Mouse (Mus musculus): ENCODE results near the gene Ccdc107. TPM values are rescaled to one million over a fixed set of nuclear protein-coding genes. Genes with fewer than 3 reads are reported as not detected.
A peak's percentile ranks its signal among the peaks of the same experiment; 100 is the strongest.

The Ccdc107 gene
- polyA plus RNA-seq, 1 experiment from 2014 or later, result 66.4 TPM

DNA sequence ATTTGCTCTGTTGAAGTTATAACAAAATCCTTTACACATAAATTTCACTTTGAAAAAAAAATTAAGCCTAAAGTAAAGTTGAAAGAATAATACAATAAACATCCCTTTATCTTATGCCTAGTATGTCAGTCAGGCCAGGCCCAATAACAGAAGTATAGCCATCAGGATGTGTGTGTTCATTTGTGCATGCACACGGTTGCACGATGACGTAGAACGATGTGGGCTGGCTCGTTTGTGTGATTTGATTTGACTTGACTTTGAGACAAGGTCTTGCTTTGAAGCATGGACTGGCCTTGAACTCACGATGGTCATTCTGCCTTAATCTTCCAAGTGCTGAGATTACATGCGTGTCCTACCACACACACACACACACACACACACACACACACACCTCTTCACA, 25.8 kb upstream of the Ccdc107 start:
- Histone ChIP-seq H3K27me3 (replicated peaks) (no peaks in the 10 kb centered on the region), H3K9ac (no peak overlapping the region), H3K36me3 (no peaks in the 10 kb centered on the region), H3K4me2 (no peak overlapping the region), H3K9me3 (replicated peaks) (no peaks in the 10 kb centered on the region), H3K4me3 (no peak overlapping the region), H3K27ac (ENCODE audit: poor library complexity, severe bottlenecking) (no peak overlapping the region), H3K4me1 (replicated peaks) (no peaks in the 10 kb centered on the region)
- ATAC-seq (ENCODE audit: insufficient number of reproducible peaks, low FRiP score), result no peak
- 85% methylated on average over 7 of the region's 7 CpGs for WGBS

DNA sequence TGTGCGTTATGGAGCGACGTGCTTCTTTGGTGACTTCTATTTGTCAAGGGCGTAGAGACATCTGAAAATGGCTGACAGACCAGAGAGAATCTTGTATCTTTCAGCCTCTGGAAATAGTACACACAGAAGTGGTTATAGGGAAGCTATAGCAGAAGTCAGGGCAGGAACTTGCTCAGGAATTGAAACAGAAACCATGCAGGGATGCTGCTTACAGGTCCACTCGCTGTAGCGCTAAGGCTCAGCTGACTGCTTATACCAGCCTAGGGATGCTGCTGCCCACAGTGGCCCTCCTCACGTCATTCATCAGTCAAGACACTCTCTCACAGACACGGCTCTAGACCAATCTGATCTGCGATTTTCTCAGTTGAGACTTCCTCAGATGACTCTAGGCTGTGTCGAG, 22.4 kb upstream of the Ccdc107 start:
- ATAC-seq (ENCODE audit: insufficient number of reproducible peaks, low FRiP score), result no peak
- H3K4me2 ChIP-seq, result no peak overlapping the region
- H3K4me1 ChIP-seq (replicated peaks), result no peaks in the 10 kb centered on the region
- no peaks in the 10 kb centered on the region for H3K27me3 ChIP-seq (replicated peaks)
- WGBS, result 87% methylated on average over 10 of the region's 10 CpGs
- H3K9ac ChIP-seq, result no peak overlapping the region
- H3K27ac ChIP-seq (ENCODE audit: poor library complexity, severe bottlenecking), result no peak overlapping the region
- H3K4me3 ChIP-seq, result no peak overlapping the region
- H3K9me3 ChIP-seq (replicated peaks), result no peaks in the 10 kb centered on the region
- no peaks in the 10 kb centered on the region for H3K36me3 ChIP-seq

DNA sequence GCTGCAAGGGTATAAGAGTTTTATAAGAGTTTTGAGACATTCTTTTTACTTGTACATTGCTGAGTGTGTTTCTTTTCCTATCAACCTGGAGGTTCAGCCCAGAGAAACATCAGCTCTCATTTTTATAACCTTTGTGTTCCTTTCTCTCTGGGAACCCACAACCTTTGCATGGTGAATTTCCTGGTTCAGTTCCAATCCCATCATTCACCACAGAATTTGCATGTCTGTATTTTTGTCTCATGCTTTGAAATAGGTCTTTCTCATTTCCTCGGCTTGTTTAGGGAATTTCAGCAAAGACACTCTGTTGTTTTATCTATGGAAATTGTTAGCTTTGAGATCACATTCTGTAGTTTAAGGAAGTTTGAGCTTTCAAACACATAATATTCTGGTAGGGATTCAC, 19.1 kb upstream of the Ccdc107 start:
- Histone ChIP-seq H3K27me3 (replicated peaks) (no peaks in the 10 kb centered on the region), H3K4me2 (no peak overlapping the region), H3K4me3 (no peak overlapping the region), H3K9me3 (replicated peaks) (no peaks in the 10 kb centered on the region), H3K27ac (ENCODE audit: poor library complexity, severe bottlenecking) (no peak overlapping the region), H3K4me1 (replicated peaks) (no peaks in the 10 kb centered on the region; the same call in 1 of the 2 replicates), H3K9ac (no peak overlapping the region), H3K36me3 (no peaks in the 10 kb centered on the region)
- no peak for ATAC-seq (ENCODE audit: insufficient number of reproducible peaks, low FRiP score)
- 70% methylated on average over 1 of the region's 1 CpGs for WGBS

DNA sequence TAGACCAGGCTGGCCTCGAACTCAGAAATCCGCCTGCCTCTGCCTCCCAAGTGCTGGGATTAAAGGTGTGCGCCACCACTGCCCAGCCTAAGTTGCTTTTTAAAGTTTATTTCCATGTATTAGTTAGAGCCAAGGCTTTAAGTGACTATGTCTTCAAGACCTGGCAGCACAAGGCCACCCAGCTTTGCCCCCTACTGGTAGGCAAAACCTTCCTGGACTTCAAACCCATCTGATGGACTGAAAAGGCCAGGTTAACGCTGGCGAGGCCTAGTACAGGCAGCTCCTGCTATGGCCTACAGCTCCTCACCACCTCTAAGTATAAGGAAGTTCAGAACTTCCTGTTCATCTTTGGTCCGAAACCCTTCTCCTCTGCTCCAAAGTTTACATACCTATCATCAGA, 16.1 kb upstream of the Ccdc107 start:
- 82% methylated on average over 6 of the region's 6 CpGs for WGBS
- no peak overlapping the region for H3K4me3 ChIP-seq

DNA sequence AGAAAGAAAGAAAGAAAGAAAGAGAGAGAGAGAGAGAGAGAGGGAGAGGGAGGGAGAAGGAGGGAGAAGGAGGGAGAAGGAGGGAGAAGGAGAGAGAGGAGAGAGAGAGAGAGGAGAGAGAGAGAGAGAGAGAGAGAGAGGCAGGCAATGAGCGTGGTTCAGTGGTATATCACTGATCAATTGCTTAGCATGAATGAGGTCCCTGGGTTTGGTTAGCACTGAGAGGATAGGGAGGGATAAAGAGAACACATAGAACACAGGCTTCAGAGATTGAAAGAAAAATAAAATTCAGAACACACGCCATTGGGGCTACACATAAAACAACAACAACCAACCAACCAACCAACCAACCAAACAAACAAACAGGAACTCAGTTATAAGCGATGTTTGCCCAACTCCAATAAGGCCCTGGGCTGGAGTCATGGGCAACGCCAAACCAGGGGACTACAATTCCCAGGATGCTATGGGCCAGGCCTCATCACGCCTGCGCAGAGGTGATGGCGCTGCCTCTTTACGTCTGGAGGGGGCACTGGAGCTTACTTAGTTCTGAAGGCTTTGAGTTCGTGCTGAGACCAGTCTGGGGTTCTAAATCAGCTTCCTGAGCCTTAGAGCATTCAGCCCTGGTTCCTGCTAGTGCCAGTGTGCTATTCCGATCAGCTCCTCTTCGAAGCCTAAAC, 14.7 kb upstream of the Ccdc107 start:
- peak overlapping the region; percentile 25 for H3K4me3 ChIP-seq
- WGBS, result 15% methylated on average over 11 of the region's 11 CpGs
- peak overlapping the region; percentile 40; the same call in 1 of the 2 replicates for H3K9ac ChIP-seq
- H3K27me3 ChIP-seq (replicated peaks), result no peaks in the 10 kb centered on the region
- peak; percentile 94 for ATAC-seq (ENCODE audit: insufficient number of reproducible peaks, low FRiP score)
- H3K36me3 ChIP-seq, result no peaks in the 10 kb centered on the region
- H3K9me3 ChIP-seq (replicated peaks), result no peaks in the 10 kb centered on the region
- no peak overlapping the region for H3K27ac ChIP-seq (ENCODE audit: poor library complexity, severe bottlenecking)
- H3K4me2 ChIP-seq, result peak overlapping the region; percentile 56
- no peaks in the 10 kb centered on the region; the same call in 1 of the 2 replicates for H3K4me1 ChIP-seq (replicated peaks)

More for the DNA sequence above, 16.1 kb upstream of the Ccdc107 start:
- no peak for ATAC-seq (ENCODE audit: insufficient number of reproducible peaks, low FRiP score)
- Histone ChIP-seq H3K9me3 (replicated peaks) (no peaks in the 10 kb centered on the region), H3K9ac (no peak overlapping the region), H3K27ac (ENCODE audit: poor library complexity, severe bottlenecking) (no peak overlapping the region), H3K27me3 (replicated peaks) (no peaks in the 10 kb centered on the region), H3K4me1 (replicated peaks) (no peaks in the 10 kb centered on the region; the same call in 1 of the 2 replicates), H3K4me2 (no peak overlapping the region), H3K36me3 (no peaks in the 10 kb centered on the region)

DNA sequence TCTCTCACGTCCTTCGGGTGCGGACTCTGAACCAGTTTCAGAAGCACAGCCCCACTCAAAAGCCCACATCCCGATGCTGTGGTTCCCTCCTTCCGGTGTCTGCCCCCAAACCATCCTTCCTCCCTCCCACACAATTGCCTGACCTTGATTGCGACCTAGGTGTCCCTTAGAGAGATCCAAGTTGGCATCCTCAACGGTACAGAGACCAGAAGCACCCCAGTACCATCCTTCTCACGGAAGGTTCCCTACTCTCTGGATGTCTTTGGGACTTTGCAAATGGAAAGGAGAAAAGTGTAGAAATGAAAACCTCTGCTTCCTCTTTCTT, 14.2 kb upstream of the Ccdc107 start:
- Histone ChIP-seq H3K36me3 (no peaks in the 10 kb centered on the region), H3K27ac (ENCODE audit: poor library complexity, severe bottlenecking) (no peak overlapping the region), H3K9me3 (replicated peaks) (no peaks in the 10 kb centered on the region), H3K9ac (peak overlapping the region; percentile 40; the same call in 1 of the 2 replicates), H3K4me2 (peak overlapping the region; percentile 56), H3K4me3 (peak overlapping the region; percentile 25), H3K4me1 (replicated peaks) (no peaks in the 10 kb centered on the region; the same call in 1 of the 2 replicates), H3K27me3 (replicated peaks) (peaks cover 2% of the 10 kb centered on the region; the same call in 1 of the 2 replicates)
- 46% methylated on average over 8 of the region's 8 CpGs for WGBS
- 0 out of 2 replicates have a peak, but pooled peaks have one; percentile 10 for ATAC-seq (ENCODE audit: insufficient number of reproducible peaks, low FRiP score)

DNA sequence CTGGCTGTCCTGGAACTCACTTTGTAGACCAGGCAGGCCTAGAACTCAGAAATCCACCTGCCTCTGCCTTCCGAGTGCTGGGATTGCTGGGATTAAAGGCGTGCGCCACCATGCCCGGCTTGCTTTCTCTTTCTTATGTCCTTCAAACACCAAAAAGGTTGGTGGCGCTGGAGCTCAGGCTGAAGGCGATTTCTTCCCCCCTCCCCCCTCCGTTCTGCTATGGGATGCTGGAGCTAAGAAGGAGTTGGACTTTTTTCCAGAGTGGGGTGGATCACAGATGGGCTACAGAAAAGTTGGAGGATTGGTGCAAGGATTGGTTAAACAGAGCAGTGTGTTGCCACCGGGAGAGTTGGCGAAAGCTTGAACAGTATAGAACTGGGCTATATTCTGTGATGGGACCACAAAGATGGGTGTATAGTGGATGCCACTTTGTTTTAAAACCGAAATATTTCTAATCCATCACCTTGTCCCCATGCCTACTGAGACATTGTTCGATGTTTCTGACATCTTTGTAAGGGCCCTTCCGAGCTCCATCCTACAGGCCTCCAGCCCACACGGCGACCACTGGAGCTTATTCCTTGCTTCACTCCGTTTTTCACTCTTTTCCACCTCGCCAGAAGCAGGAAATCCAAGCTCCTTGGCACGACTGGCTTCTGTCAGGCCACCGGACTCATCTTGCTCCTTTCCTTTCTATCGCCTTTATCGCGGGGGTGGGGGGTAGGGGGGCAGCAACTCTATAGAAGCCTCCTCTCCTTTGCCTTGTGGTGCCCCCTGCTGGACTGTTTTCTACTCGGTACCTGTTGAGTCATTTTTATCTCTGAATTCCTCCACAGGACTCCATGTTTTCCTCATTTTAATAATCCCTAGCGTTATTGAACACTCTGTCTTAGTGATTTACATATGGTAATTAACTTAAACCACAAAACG, 13.5 kb upstream of the Ccdc107 start:
- WGBS, result 44% methylated on average over 24 of the region's 24 CpGs
- peaks cover 4% of the 10 kb centered on the region; the same call in 1 of the 2 replicates for H3K27me3 ChIP-seq (replicated peaks)
- no peaks in the 10 kb centered on the region for H3K36me3 ChIP-seq
- no peak overlapping the region for H3K9ac ChIP-seq
- H3K4me3 ChIP-seq, result peak overlapping the region; percentile 8; the same call in 1 of the 2 replicates
- ATAC-seq (ENCODE audit: insufficient number of reproducible peaks, low FRiP score), result no peak
- no peak overlapping the region for H3K27ac ChIP-seq (ENCODE audit: poor library complexity, severe bottlenecking)
- no peaks in the 10 kb centered on the region; the same call in 1 of the 2 replicates for H3K4me1 ChIP-seq (replicated peaks)
- H3K9me3 ChIP-seq (replicated peaks), result no peaks in the 10 kb centered on the region
- H3K4me2 ChIP-seq, result peak overlapping the region; percentile 48

DNA sequence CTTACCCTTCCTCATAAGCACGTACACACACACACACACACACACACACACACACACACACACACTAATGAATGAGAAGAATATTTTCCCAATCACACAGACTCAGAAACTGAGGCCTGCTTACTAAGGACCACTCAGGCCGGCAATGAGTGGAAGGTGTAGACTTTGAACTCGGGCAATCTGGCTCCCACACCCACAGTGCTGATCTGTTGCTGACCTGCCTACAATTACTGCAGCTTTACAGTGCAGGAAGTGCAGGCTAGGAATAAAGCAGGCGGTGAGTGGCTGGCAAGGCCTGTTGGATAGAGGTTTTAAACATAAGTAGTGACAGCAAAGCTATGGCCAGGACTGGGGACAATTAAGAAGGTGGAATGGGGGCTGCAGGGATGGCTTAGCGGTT, 11.7 kb upstream of the Ccdc107 start:
- ATAC-seq (ENCODE audit: insufficient number of reproducible peaks, low FRiP score), result no peak
- 0 out of 2 replicates have a peak overlapping the region, but pooled peaks have one; percentile 14 for H3K9ac ChIP-seq
- H3K27ac ChIP-seq (ENCODE audit: poor library complexity, severe bottlenecking), result no peak overlapping the region
- no peak overlapping the region for H3K4me2 ChIP-seq
- H3K4me3 ChIP-seq, result no peak overlapping the region
- WGBS, result 78% methylated on average over 5 of the region's 5 CpGs
- H3K27me3 ChIP-seq (replicated peaks), result peaks cover 4% of the 10 kb centered on the region; the same call in 1 of the 2 replicates
- H3K9me3 ChIP-seq (replicated peaks), result no peaks in the 10 kb centered on the region
- no peaks in the 10 kb centered on the region; the same call in 1 of the 2 replicates for H3K4me1 ChIP-seq (replicated peaks)
- H3K36me3 ChIP-seq, result no peaks in the 10 kb centered on the region

DNA sequence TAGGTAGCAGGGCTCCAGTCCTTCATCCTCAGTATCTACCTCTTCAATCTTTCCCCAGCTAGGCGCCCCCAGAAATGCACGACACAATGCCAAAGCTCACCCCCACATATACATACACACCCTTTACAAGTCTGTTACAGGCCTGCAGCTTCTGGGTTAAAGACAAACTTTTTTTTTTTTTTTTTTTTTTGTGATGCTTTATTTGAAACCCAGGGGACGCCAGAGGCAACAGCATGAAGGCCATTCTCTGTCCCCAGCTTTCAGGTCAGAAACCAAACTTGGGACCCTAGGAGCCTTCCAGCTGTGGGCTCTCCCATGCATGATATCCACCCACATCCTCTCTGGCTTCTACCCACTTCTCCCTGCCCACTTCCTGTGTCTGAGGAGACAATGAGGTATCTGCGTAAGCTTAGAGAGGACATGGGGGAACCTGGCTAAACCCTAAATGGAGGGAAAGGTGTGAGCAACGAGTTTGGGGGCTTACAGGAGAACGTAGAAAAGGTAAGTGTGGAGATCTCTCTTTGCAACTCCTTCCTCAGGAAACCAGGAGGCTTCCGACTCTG, 10.7 kb upstream of the Ccdc107 start:
- WGBS, result 68% methylated on average over 7 of the region's 7 CpGs
- Histone ChIP-seq H3K36me3 (no peaks in the 10 kb centered on the region), H3K9ac (no peak overlapping the region), H3K4me3 (no peak overlapping the region), H3K27me3 (replicated peaks) (peaks cover 4% of the 10 kb centered on the region; the same call in 1 of the 2 replicates), H3K27ac (ENCODE audit: poor library complexity, severe bottlenecking) (no peak overlapping the region), H3K9me3 (replicated peaks) (no peaks in the 10 kb centered on the region), H3K4me2 (no peak overlapping the region), H3K4me1 (replicated peaks) (no peaks in the 10 kb centered on the region; the same call in 1 of the 2 replicates)
- ATAC-seq (ENCODE audit: insufficient number of reproducible peaks, low FRiP score), result no peak

DNA sequence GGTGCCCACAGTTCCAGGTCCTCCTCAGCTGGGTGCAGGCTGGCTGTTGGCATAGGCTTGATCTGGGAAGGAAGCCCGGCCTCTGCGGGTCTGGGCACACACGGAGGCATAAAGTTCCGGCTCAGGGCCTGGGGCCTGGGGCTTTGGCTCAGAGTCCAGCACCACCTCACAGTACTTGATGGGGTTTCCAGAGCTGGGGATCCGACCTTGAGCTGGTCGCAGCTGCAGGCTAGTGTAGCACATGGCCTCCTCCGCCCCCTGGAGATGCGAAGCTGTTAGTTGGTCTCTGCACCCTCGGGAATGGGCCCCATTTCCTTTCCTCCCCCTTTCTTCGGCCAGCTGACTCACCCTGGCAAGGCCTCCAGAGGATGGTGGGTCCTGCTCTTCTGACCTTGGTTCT, 10.1 kb upstream of the Ccdc107 start:
- no peaks in the 10 kb centered on the region for H3K9me3 ChIP-seq (replicated peaks)
- no peaks in the 10 kb centered on the region; the same call in 1 of the 2 replicates for H3K4me1 ChIP-seq (replicated peaks)
- WGBS, result 63% methylated on average over 10 of the region's 10 CpGs
- H3K36me3 ChIP-seq, result no peaks in the 10 kb centered on the region
- H3K4me2 ChIP-seq, result no peak overlapping the region
- peaks cover 4% of the 10 kb centered on the region; the same call in 1 of the 2 replicates for H3K27me3 ChIP-seq (replicated peaks)
- no peak for ATAC-seq (ENCODE audit: insufficient number of reproducible peaks, low FRiP score)
- no peak overlapping the region for H3K9ac ChIP-seq
- H3K4me3 ChIP-seq, result no peak overlapping the region
- H3K27ac ChIP-seq (ENCODE audit: poor library complexity, severe bottlenecking), result no peak overlapping the region

Measured in heart, embryonic 12.5 days (tissue).